Mouse (Mus musculus) lung, adult 10 weeks (tissue): Measurements from ENCODE around the gene Olfr815. TPM values are rescaled to one million over a fixed set of nuclear protein-coding genes. Genes with fewer than 3 reads are reported as not detected.

Experiments
- polyA plus RNA-seq: library from polyadenylated mRNA; stranded (reverse); fragments of 350-450 nt; fragmentation: Illumina TruSeq; extraction: RNeasy Lipid Tissue Mini Kit (QIAGEN cat#74804); gene quantifications from one replicate; pipeline ENCODE4 v1.2.3, GENCODE M21; 2014; ENCODE audit warnings: low read depth, low replicate concordance; ENCODE audit not compliant: insufficient read depth

The Olfr815 gene
- not detected for polyA plus RNA-seq

GRCm38 (mm10) chr10:129905767-129906166, at the start of gene Olfr815:
Gene Olfr815, minus strand, starts transcription at chr10:129905867.

GRCm38 (mm10) chr10:129949000-129949399, 43.3 kb upstream of the Olfr815 start, which contains the start of gene Olfr818:
Gene Olfr818, minus strand, starts transcription at chr10:129949100.

DNA sequence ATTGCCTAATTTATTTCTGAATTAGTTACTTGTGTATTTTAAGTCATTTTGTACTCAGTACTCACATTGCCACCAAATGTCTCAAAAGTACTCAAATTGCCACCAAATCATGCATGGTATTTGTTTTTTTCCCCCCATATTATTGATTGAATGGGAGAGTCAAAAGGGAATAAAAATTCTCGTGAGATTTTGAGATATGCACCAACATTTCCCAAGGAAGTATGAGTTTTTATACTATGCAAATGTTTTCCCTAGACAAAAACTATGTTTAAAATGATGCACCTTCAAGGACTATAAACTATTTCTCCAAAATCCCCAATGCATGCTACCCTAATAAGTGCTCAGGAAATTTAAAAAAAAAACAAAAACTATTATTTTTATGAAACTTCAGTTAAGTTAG, 9.8 kb upstream of the Olfr815 start, which contains the start of gene Olfr816:
Olfr816 (minus strand) TSS at position 101 of the 400 bp plus-strand sequence.

GRCm38 (mm10) chr10:129879751-129880150, 25.9 kb downstream of the Olfr815 start, which contains the start of gene Olfr814:
Gene Olfr814, minus strand, starts transcription at chr10:129879851.

GRCm38 (mm10) chr10:129855067-129855466, 50.6 kb downstream of the Olfr815 start, which contains the start of gene Olfr813:
Gene Olfr813, plus strand, starts transcription at chr10:129855367.

Other genes with a start within 250 kb of the Olfr815 start
- not detected for gene Olfr800, start 248.2 kb downstream of the Olfr815 start, polyA plus RNA-seq
- not detected for gene Olfr801, start 232.0 kb downstream of the Olfr815 start, polyA plus RNA-seq
- not detected for gene Olfr802, start 217.7 kb downstream of the Olfr815 start, polyA plus RNA-seq
- gene Olfr803, start 211.6 kb downstream of the Olfr815 start, polyA plus RNA-seq, result not detected
- not detected for gene Olfr804, start 202.7 kb downstream of the Olfr815 start, polyA plus RNA-seq
- not detected for gene Olfr805, start 176.5 kb downstream of the Olfr815 start, polyA plus RNA-seq
- gene Olfr806, start 163.9 kb downstream of the Olfr815 start, polyA plus RNA-seq, result not detected
- not detected for gene Olfr807, start 148.1 kb downstream of the Olfr815 start, polyA plus RNA-seq
- gene Olfr808, start 140.4 kb downstream of the Olfr815 start, polyA plus RNA-seq, result not detected
- gene Olfr809, start 131.2 kb downstream of the Olfr815 start, polyA plus RNA-seq, result not detected
- gene Olfr810, start 111.0 kb downstream of the Olfr815 start, polyA plus RNA-seq, result not detected
- gene Olfr811, start 101.5 kb downstream of the Olfr815 start, polyA plus RNA-seq, result not detected
- not detected for gene Olfr812, start 59.8 kb downstream of the Olfr815 start, polyA plus RNA-seq
- gene Olfr813, start 50.5 kb downstream of the Olfr815 start, polyA plus RNA-seq, result not detected
- not detected for gene Olfr814, start 26.0 kb downstream of the Olfr815 start, polyA plus RNA-seq
- not detected for gene Olfr816, start 9.7 kb upstream of the Olfr815 start, polyA plus RNA-seq
- not detected for gene Olfr818, start 43.2 kb upstream of the Olfr815 start, polyA plus RNA-seq
- gene Olfr819, start 61.4 kb upstream of the Olfr815 start, polyA plus RNA-seq, result not detected
- not detected for gene Olfr247, start 70.3 kb upstream of the Olfr815 start, polyA plus RNA-seq
- not detected for gene Gm10310, start 79.2 kb upstream of the Olfr815 start, polyA plus RNA-seq
- not detected for gene Olfr820, start 106.8 kb upstream of the Olfr815 start, polyA plus RNA-seq
- gene Olfr821, start 124.5 kb upstream of the Olfr815 start, polyA plus RNA-seq, result not detected
- not detected for gene Olfr822, start 165.3 kb upstream of the Olfr815 start, polyA plus RNA-seq
- gene Olfr823, start 209.5 kb upstream of the Olfr815 start, polyA plus RNA-seq, result not detected
- gene Olfr824, start 224.1 kb upstream of the Olfr815 start, polyA plus RNA-seq, result not detected